8 mouse cellular contexts compared by ENCODE assay signal in genomic region chr7:84689251-84690100, GRCm38 (mm10). TPM values are rescaled to one million over a fixed set of nuclear protein-coding genes. Genes with fewer than 3 reads are reported as not detected.
DNase-seq lines count a peak whose midpoint lies in the region; ATAC-seq and TF ChIP-seq lines count a peak whose summit lies in the region.

Zfand6 (minus strand) TSS chr7:84689959.

- ATAC-seq in erythroblast, adult 5-6 weeks (replicated peaks; ENCODE audit: low FRiP score, poor library complexity, severe bottlenecking), result peak; percentile 91
- ATAC-seq in heart, embryonic 11.5 days (replicated peaks; ENCODE audit: insufficient number of reproducible peaks, low FRiP score, low TSS enrichment), result peak; percentile 100
- peak; percentile 99 for ATAC-seq in kidney, embryonic 16.5 days (ENCODE audit: low FRiP score, low TSS enrichment)

- H3K4me1 ChIP-seq in heart, embryonic 11.5 days (ENCODE audit: control insufficient read depth, insufficient read depth, low read length), result peaks cover 9% of the 10 kb centered on the region; the same call in 1 of the 2 replicates
- peaks cover 12% of the 10 kb centered on the region; the same call in 1 of the 2 replicates for H3K4me1 ChIP-seq in kidney, embryonic 16.5 days (ENCODE audit: insufficient read depth, low read length)
- peaks cover 7% of the 10 kb centered on the region for H3K4me1 ChIP-seq in liver, adult 2 months (ENCODE audit: control insufficient read depth, insufficient read depth, low read length)

- no peaks in the 10 kb centered on the region for H3K36me3 ChIP-seq in heart, embryonic 11.5 days (ENCODE audit: control insufficient read depth, insufficient read depth, low read length)
- H3K36me3 ChIP-seq in kidney, embryonic 16.5 days (ENCODE audit: insufficient read depth, low read length), result no peaks in the 10 kb centered on the region
- H3K36me3 ChIP-seq in liver, adult 2 months (ENCODE audit: control insufficient read depth, insufficient read depth, low read length), result no peaks in the 10 kb centered on the region
- no peaks in the 10 kb centered on the region for H3K36me3 ChIP-seq in myocyte (ENCODE audit: control insufficient read depth, insufficient read depth)
- H3K36me3 ChIP-seq in splenic B cell, adult 2 months (ENCODE audit: control insufficient read depth, insufficient read depth, low read length, poor library complexity, severe bottlenecking), result no peaks in the 10 kb centered on the region

- no peak within 1 kb of the TSS for H3ac ChIP-seq in myocyte (ENCODE audit: control insufficient read depth, insufficient read length)

- no peaks in the 10 kb centered on the region for H3K9me3 ChIP-seq in heart, embryonic 11.5 days (replicated peaks; ENCODE audit: control insufficient read depth, low read length)
- no peaks in the 10 kb centered on the region for H3K9me3 ChIP-seq in kidney, embryonic 16.5 days (ENCODE audit: low read length)

- peak; percentile 99 for DNase-seq in B cell, adult 2 months
- peak; percentile 98 for DNase-seq in brain, adult 2 months (ENCODE audit: low read depth, low spot score)
- DNase-seq in liver, adult 2 months (ENCODE audit: extremely low read depth, low read depth, low spot score), result peak; percentile 87
- peak; percentile 97 for DNase-seq in splenic B cell, adult 2 months (ENCODE audit: low read depth, low spot score)

- H3K27ac ChIP-seq in heart, embryonic 11.5 days (ENCODE audit: low read depth, low read length), result peak within 1 kb of the TSS; percentile 93
- peak within 1 kb of the TSS; percentile 92 for H3K27ac ChIP-seq in kidney, embryonic 16.5 days (ENCODE audit: low read length)
- peak within 1 kb of the TSS; percentile 97 for H3K27ac ChIP-seq in liver, adult 2 months (replicated peaks; ENCODE audit: insufficient read depth, low read depth, low read length)

- TF ChIP-seq CTCF in liver, adult 2 months (IDR thresholded peaks at IDR 0.05; ENCODE audit: low read depth, low read length), result no peak

- H3K27me3 ChIP-seq in heart, embryonic 11.5 days (ENCODE audit: control insufficient read depth, insufficient read depth, low read length), result no peaks in the 10 kb centered on the region
- H3K27me3 ChIP-seq in kidney, embryonic 16.5 days (ENCODE audit: insufficient read depth, low read length), result no peaks in the 10 kb centered on the region
- no peaks in the 10 kb centered on the region for H3K27me3 ChIP-seq in liver, adult 2 months (ENCODE audit: control insufficient read depth, insufficient read depth, low read length)
- no peaks in the 10 kb centered on the region for H3K27me3 ChIP-seq in myocyte (ENCODE audit: control insufficient read depth, insufficient read depth, insufficient read length)
- no peaks in the 10 kb centered on the region for H3K27me3 ChIP-seq in splenic B cell, adult 2 months (ENCODE audit: control insufficient read depth, insufficient read depth, low read length, poor library complexity, severe bottlenecking)

- H3K4me2 ChIP-seq in heart, embryonic 11.5 days, result peak within 1 kb of the TSS; percentile 88
- H3K4me2 ChIP-seq in kidney, embryonic 16.5 days (replicated peaks; ENCODE audit: low read depth, low read length), result peak within 1 kb of the TSS; percentile 81
- H3K4me2 ChIP-seq in myocyte (ENCODE audit: low read depth), result peak within 1 kb of the TSS; percentile 90

- WGBS in heart, embryonic 11.5 days (ENCODE audit: insufficient replicate concordance), result under 1% methylated on average over 75 of the region's 87 CpGs
- WGBS in kidney, embryonic 16.5 days, result under 1% methylated on average over 58 of the region's 87 CpGs
- whole genome bisulfite sequencing in liver, adult 2 months, result under 1% methylated on average over 86 of the region's 87 CpGs

- H3K79me2 ChIP-seq in liver, adult 2 months (ENCODE audit: control insufficient read depth, insufficient read depth, low read length), result peaks cover 11% of the 10 kb centered on the region; the same call in 1 of the 2 replicates
- H3K79me2 ChIP-seq in myocyte (ENCODE audit: control insufficient read depth, insufficient read depth), result peaks cover 31% of the 10 kb centered on the region

- H3K4me3 ChIP-seq in heart, embryonic 11.5 days (ENCODE audit: low read depth, low read length), result peak within 1 kb of the TSS; percentile 80
- H3K4me3 ChIP-seq in kidney, embryonic 16.5 days (ENCODE audit: low read length), result peak within 1 kb of the TSS; percentile 78
- H3K4me3 ChIP-seq in liver, adult 2 months (ENCODE audit: insufficient read depth, low read depth, low read length), result peak within 1 kb of the TSS; percentile 88
- H3K4me3 ChIP-seq in myocyte, result peak within 1 kb of the TSS; percentile 42

- TF ChIP-seq POLR2A in liver, adult 2 months (IDR thresholded peaks at IDR 0.05; ENCODE audit: extremely low read depth, insufficient read depth, low read length), result peak; percentile 92
- peak; percentile 66 for TF ChIP-seq POLR2A in myocyte (IDR thresholded peaks at IDR 0.05; ENCODE audit: insufficient read length, low read depth)

- peak within 1 kb of the TSS; percentile 76 for H3K9ac ChIP-seq in heart, embryonic 11.5 days (ENCODE audit: low read depth, low read length)
- H3K9ac ChIP-seq in kidney, embryonic 16.5 days (replicated peaks; ENCODE audit: low read length), result peak within 1 kb of the TSS; percentile 86
- H3K9ac ChIP-seq in liver, adult 2 months (ENCODE audit: low read depth, low read length), result peak within 1 kb of the TSS; percentile 98

TF ChIP-seq in myocyte, 11 proteins besides CTCF, POLR2A, EP300 and RAD21:
- TF ChIP-seq CEBPB (IDR thresholded peaks at IDR 0.05; ENCODE audit: insufficient read depth, poor library complexity, severe bottlenecking), result no peak
- peak in 2 of 3 experiments; percentile 26 to 69 for TF ChIP-seq MYOD1 (IDR thresholded peaks at IDR 0.05; ENCODE audit: control insufficient read depth in 1 of 3, insufficient read length in 2 of 3, low read depth in 2 of 3)
- peak in 2 of 3 experiments; percentile 5 to 61 for TF ChIP-seq MYOG (IDR thresholded peaks at IDR 0.05; ENCODE audit: control insufficient read depth in 1 of 3, insufficient read depth in 1 of 3, insufficient read length in 2 of 3, low read depth in 2 of 3)
- no peak for TF ChIP-seq E2F4 (IDR thresholded peaks at IDR 0.05; ENCODE audit: insufficient read depth)
- no peak for TF ChIP-seq USF1 (IDR thresholded peaks at IDR 0.05; ENCODE audit: low read depth)
- peak; percentile 27 for TF ChIP-seq POLR2AphosphoS2 (IDR thresholded peaks at IDR 0.05; ENCODE audit: insufficient read length, low read depth)
- TF ChIP-seq REST (IDR thresholded peaks at IDR 0.05; ENCODE audit: insufficient read depth, insufficient read length), result no peak
- TF ChIP-seq MAX (IDR thresholded peaks at IDR 0.05; ENCODE audit: low read depth), result no peak
- no peak for TF ChIP-seq SRF (IDR thresholded peaks at IDR 0.05; ENCODE audit: control insufficient read depth, insufficient read length, low read depth)
- peak; percentile 29 for TF ChIP-seq TCF3 (IDR thresholded peaks at IDR 0.05; ENCODE audit: insufficient read length, low read depth)
- no peak for TF ChIP-seq TCF12 (IDR thresholded peaks at IDR 0.05; ENCODE audit: insufficient read depth, poor library complexity, severe bottlenecking)

RNA-seq across cellular contexts. Expression of gene Zfand6, which starts in this region (rescaled TPM):
- 436 and 450 TPM in 2 replicates for total RNA-seq in erythroblast, adult 5-6 weeks (2015; ENCODE audit: low replicate concordance)
- total RNA-seq in erythroblast, adult 5-6 weeks (2017; ENCODE audit: low replicate concordance), result 548 and 626 TPM in 2 replicates
- 169 and 175 TPM in 2 replicates for polyA plus RNA-seq in heart, embryonic 11.5 days (2014; fragmentation: Nextera tagmentation; extraction: Ambion mirVana)
- polyA plus RNA-seq in kidney, embryonic 16.5 days (2015; fragmentation: Nextera tagmentation; extraction: Ambion mirVana), result 181 and 189 TPM in 2 replicates
- 130 and 134 TPM in 2 replicates for total RNA-seq in liver, adult 2 months (2014; rRNA removed)
- polyA plus RNA-seq in liver, adult 2 months (2012; rRNA removed), result 77.2 and 94.2 TPM in 2 replicates
- 34.7 TPM for polyA plus RNA-seq in myocyte (2012; fragmentation: generic; extraction: Trizol)

Comparison
In these comparisons a context has a peak if more than half of its experiments do, and no peak if none do; other contexts are left out.
1. Peak in every context shown above with its lines: DNase-seq, ATAC-seq, H3K4me3 ChIP-seq and H3K27ac ChIP-seq.